Mouse (Mus musculus) mammary gland, adult 2 months (tissue): ENCODE data around the gene Cyp2d40. TPM values are rescaled to one million over a fixed set of nuclear protein-coding genes. Genes with fewer than 3 reads are reported as not detected.

Experiments used
- polyA plus RNA-seq: library from polyadenylated mRNA; depleted of rRNA; stranded (reverse); fragments of >200 nt; gene quantifications from 2 replicates; pipeline ENCODE4 v1.2.3, GENCODE M21; 2012; ENCODE audit warnings: low replicate concordance; rRNA removed

The Cyp2d40 gene
- polyA plus RNA-seq = 0.70 TPM in 1 of 2 replicates, not detected in the other

DNA sequence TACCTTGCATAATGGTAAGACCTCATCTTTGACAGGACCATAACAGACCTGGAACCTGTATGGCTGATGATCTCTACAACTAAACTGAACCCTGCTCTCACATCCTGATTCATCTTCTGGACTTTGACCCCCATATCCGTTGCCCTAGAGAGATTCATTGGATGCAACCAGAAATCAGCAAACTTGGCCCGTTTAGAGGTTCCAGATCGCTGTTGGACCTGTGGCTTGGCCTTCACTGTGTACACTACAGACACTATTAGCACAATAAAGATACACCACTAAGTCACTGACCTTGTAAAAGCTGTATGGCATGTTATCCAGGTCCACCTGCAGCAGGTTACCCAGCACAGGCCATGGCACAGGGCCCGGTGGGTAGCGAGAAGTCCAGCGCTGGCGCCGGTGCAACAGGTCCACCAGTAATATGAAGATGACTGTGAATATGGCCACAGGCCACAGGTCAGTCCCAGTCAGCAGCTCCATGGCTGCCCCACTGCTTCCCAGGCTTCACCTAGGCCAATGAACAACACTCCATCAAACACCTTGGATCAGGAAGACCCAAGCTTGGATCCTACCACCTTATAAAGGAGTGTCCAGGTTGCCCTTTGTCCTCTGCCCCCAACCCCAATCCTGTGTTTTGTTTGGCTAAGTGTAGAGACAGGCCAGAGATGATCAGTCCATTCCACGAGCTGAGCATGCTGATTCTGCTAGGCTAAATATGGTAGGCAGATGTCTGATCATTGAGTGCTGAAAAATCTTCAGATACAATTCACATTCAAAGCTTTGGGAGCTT is at the start of gene Cyp2d40:
Gene Cyp2d40 (minus strand): TSS at position 553 of the 790 bp plus-strand sequence.

DNA sequence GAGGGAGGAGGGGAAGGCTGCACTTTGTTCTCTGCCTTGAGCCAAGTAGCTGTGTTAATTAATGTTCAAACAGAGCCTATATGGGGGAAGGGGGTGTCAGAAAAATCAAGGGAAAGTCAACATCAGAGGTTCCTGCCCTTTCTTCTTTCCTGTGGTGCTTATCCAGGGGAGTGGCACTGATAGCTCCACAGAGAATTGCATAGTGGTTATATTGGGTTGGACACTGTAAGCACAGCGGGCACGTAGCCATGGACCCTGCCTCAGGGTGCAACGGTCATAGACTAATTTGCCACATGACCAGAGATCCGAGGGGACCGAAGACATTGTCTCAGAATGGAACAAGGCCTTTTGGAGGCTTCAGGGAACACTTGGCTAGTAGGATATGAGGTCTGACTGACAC is 30.3 kb upstream of the Cyp2d40 start, which contains the start of gene Cyp2d26:
Gene Cyp2d26 (minus strand): TSS at position 18 of the 400 bp plus-strand sequence.

Other genes with a start within 250 kb of the Cyp2d40 start
- gene Cyp2d12, start 209.1 kb downstream of the Cyp2d40 start, polyA plus RNA-seq = not detected in 2 replicates
- gene Cyp2d34, start 143.2 kb downstream of the Cyp2d40 start, polyA plus RNA-seq = not detected in 2 replicates
- 0.14 and 4.4 TPM in 2 replicates for gene Cyp2d26, start 30.1 kb upstream of the Cyp2d40 start, polyA plus RNA-seq
- gene Tcf20, start 223.7 kb upstream of the Cyp2d40 start, polyA plus RNA-seq = 13.8 and 21.9 TPM in 2 replicates